Mouse (Mus musculus) limb, embryonic 14.5 days (tissue): ENCODE data around the gene Ces1d. TPM values are rescaled to one million over a fixed set of nuclear protein-coding genes. Genes with fewer than 3 reads are reported as not detected.
"Not testable (repeated sequence)": the region's sequence is repeated elsewhere in the genome, so short reads cannot be mapped to it uniquely, and the experiment has no call there.

Experiments
- ATAC-seq: fragments of 200-750 bp; cut with Nextera tagmentation; 2 replicates; pipeline ENCODE4 v1.8.0; 2017; ENCODE audit warnings: low read depth, moderate number of reproducible peaks, moderate TSS enrichment; ENCODE audit not compliant: low FRiP score
- DNase-seq: peaks from one replicate; pipeline ENCODE4 v3.0.0-alpha.2; 2015; ENCODE audit warnings: low spot score
- H3K27ac ChIP-seq: fragments of 300-500 bp; sonication (generic); replicated peaks from 2 replicates; pipeline ENCODE4 v1.5.1; 2014; ENCODE audit warnings: low read depth, mild to moderate bottlenecking, low read length, moderate library complexity, mixed read lengths
- H3K27me3 ChIP-seq: fragments of 300-500 bp; sonication (generic); 2 replicates; pipeline ENCODE4 v1.6.1; 2014; ENCODE audit warnings: low read length, mixed read lengths; ENCODE audit not compliant: control insufficient read depth, insufficient read depth
- H3K36me3 ChIP-seq: fragments of 300-500 bp; sonication (generic); 2 replicates; pipeline ENCODE4 v1.6.1; 2014; ENCODE audit warnings: mild to moderate bottlenecking, low read length, moderate library complexity, mixed read lengths; ENCODE audit not compliant: control insufficient read depth, insufficient read depth
- H3K4me1 ChIP-seq: fragments of 300-500 bp; sonication (generic); 2 replicates; pipeline ENCODE4 v1.6.1; 2014; ENCODE audit warnings: antibody characterized with exemption, low read length, mixed read lengths; ENCODE audit not compliant: control insufficient read depth, insufficient read depth
- H3K4me2 ChIP-seq: fragments of 300-500 bp; sonication (generic); replicated peaks from 2 replicates; pipeline ENCODE4 v1.6.1; 2014; ENCODE audit warnings: low read depth, mild to moderate bottlenecking, low read length, moderate library complexity; ENCODE audit not compliant: severe bottlenecking
- H3K4me3 ChIP-seq: fragments of 300-500 bp; sonication (generic); replicated peaks from 2 replicates; pipeline ENCODE4 v1.5.1; 2014; ENCODE audit warnings: low read length
- H3K9ac ChIP-seq: fragments of 300-500 bp; sonication (generic); 2 replicates; pipeline ENCODE4 v1.6.1; 2014; ENCODE audit warnings: mild to moderate bottlenecking, low read depth, low read length, moderate library complexity; ENCODE audit not compliant: severe bottlenecking
- H3K9me3 ChIP-seq: fragments of 300-500 bp; sonication (generic); 2 replicates; pipeline ENCODE4 v1.6.1; 2016; ENCODE audit warnings: low read length; ENCODE audit not compliant: control insufficient read depth
- POLR2A ChIP-seq: fragments of 200-500 bp; IDR thresholded peaks from 2 replicates; pipeline ENCODE4 v1.8.0; 2012; ENCODE audit warnings: inconsistent platforms, mild to moderate bottlenecking, moderate library complexity, borderline replicate concordance; ENCODE audit not compliant: insufficient read depth, insufficient read length; ENCODE audit errors: extremely low read depth
- WGBS: fragments of 180-500 bp; shearing (Covaris S2); extraction: QIAGEN DNeasy Blood & Tissue Kit; methylation state at CpG from one replicate; pipeline ENCODE4 v1.1.7; 2014; 5-methylcytosine and 5-hydroxymethylcytosine counted together
- polyA plus RNA-seq, 2 experiments: library from polyadenylated mRNA; depleted of rRNA in 1 of 2; stranded (reverse) in 1 of 2; unstranded in 1 of 2; fragments of >200 nt; fragmentation: Nextera tagmentation in 1 of 2; extraction: Ambion mirVana in 1 of 2; gene quantifications; 2 replicates each; pipeline versions ENCODE4 v1.2.1 to v1.2.3; 2012 to 2014

Gene Ces1d
- polyA plus RNA-seq, 2 experiments: 0.20 to 0.48 TPM

- TF ChIP-seq POLR2A: no peak
- Histone ChIP-seq H3K9ac (no peak overlapping the region), H3K4me2 (no peak overlapping the region), H3K9me3 (no peaks in the 10 kb centered on the region), H3K27me3 (no peaks in the 10 kb centered on the region), H3K4me1 (no peaks in the 10 kb centered on the region), H3K36me3 (no peaks in the 10 kb centered on the region), H3K27ac (no peak overlapping the region), H3K4me3 (no peak overlapping the region)
- ATAC-seq (no peak), DNase-seq (no peak)
- WGBS: 30% methylated on average over 4 of the region's 4 CpGs
Measured at GRCm38 (mm10) chr8:93217867-93218266, 20.2 kb upstream of the Ces1d start.

DNA sequence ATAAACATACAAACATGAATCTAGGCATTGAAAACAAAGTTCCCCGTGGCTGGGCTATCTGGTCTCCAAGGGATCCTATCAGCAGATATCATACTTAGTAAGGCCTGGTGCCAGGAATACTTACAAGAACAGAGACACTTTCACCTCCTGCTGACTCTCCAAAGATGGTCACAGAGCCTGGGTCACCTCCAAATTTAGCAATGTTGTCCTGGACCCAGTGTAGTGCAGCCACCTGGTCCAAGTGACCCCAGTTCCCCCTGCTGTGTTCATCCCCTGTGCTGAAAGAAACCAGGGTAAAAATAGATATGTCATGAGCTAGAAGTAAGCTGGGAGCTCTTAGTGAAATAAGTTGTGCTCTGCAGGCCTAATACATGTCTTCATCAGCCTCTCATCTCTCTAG, 19.7 kb upstream of the Ces1d start:
- DNase-seq (no peak), ATAC-seq (no peak)
- no peak overlapping the region for H3K27ac ChIP-seq
- no peak for TF ChIP-seq POLR2A
- no peak overlapping the region for H3K9ac ChIP-seq
- H3K4me3 ChIP-seq: no peak overlapping the region
- no peaks in the 10 kb centered on the region for H3K27me3 ChIP-seq
- no peaks in the 10 kb centered on the region for H3K9me3 ChIP-seq
- no peaks in the 10 kb centered on the region for H3K36me3 ChIP-seq
- WGBS: 65% methylated on average over 1 of the region's 1 CpGs
- no peaks in the 10 kb centered on the region for H3K4me1 ChIP-seq
- H3K4me2 ChIP-seq: no peak overlapping the region

GRCm38 (mm10) chr8:93211091-93211490, 13.5 kb upstream of the Ces1d start:
- no peaks in the 10 kb centered on the region for H3K9me3 ChIP-seq
- no peaks in the 10 kb centered on the region for H3K27me3 ChIP-seq
- no peaks in the 10 kb centered on the region for H3K4me1 ChIP-seq
- no peak overlapping the region for H3K9ac ChIP-seq
- TF ChIP-seq POLR2A: no peak
- H3K27ac ChIP-seq: no peak overlapping the region
- no peak for DNase-seq
- no peak overlapping the region for H3K4me2 ChIP-seq
- H3K4me3 ChIP-seq: no peak overlapping the region
- no peak for ATAC-seq
- no peaks in the 10 kb centered on the region for H3K36me3 ChIP-seq

DNA sequence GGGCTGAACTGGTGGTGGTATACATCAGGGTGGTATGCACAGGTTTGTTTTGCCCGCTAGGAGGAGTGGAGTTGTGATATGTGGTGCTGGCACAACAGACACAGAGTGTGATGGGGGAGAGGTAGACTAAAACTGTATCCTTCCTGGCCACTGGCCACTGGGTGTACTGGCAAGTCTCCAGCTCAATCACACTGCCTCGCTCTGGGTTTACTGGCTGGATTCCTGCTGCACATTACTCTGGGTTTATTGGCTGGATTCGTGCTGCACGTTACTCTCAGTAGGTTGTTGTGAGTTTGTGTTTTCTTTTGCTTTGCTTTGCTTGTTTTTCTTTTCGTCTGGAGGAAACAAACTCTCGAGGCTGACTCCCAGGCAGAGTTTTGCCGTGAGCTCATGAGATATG, 1.5 kb upstream of the Ces1d start:
- H3K4me2 ChIP-seq, H3K9ac ChIP-seq, DNase-seq, ATAC-seq, H3K27ac ChIP-seq, H3K9me3 ChIP-seq, H3K27me3 ChIP-seq, H3K36me3 ChIP-seq, H3K4me1 ChIP-seq, H3K4me3 ChIP-seq: not testable (repeated sequence)
- 45% methylated on average over 7 of the region's 7 CpGs for WGBS

- H3K27me3 ChIP-seq: no peaks in the 10 kb centered on the region
- H3K4me1 ChIP-seq: no peaks in the 10 kb centered on the region
- DNase-seq (no peak), ATAC-seq (no peak)
- H3K36me3 ChIP-seq: no peaks in the 10 kb centered on the region
- TF ChIP-seq POLR2A: no peak
- H3K9me3 ChIP-seq: no peaks in the 10 kb centered on the region
- H3K9ac ChIP-seq: no peak overlapping the region
- no peak overlapping the region for H3K27ac ChIP-seq
- 86% methylated on average over 5 of the region's 5 CpGs for WGBS
- H3K4me3 ChIP-seq: no peak overlapping the region
- H3K4me2 ChIP-seq: no peak overlapping the region
Measured at GRCm38 (mm10) chr8:93196436-93196835, 1.2 kb downstream of the Ces1d start.

DNA sequence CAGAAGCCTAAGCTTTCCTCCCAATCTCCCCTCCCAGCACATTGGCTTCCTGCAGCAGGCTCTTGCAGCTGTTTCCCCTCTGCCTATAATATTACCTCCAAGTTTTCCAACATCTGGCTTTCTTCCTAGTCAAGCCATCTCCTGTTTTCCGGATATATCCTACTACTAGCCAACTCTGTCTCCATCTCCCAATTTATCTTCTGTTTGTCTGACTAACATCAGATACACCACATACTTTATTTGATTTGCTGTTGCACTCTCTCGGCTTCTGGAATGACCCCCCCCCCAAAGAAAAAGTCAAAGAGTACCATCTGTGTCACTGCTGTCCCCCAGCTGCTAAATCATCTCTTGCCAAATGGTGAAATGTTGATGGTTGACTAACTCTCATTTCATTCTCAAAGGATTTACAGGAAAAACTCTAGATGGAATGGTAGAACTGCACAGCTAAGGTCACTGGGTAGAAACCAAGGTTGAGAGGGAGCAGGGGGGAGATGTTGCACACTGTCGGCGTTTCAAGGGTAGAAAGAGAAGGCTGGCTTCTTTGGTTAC, 17.0 kb downstream of the Ces1d start:
- ATAC-seq (no peak; the same call in 1 of the 2 replicates), DNase-seq (peak; percentile 39)
- H3K4me3 ChIP-seq: no peak overlapping the region
- H3K9me3 ChIP-seq: no peaks in the 10 kb centered on the region
- WGBS: 63% methylated on average over 4 of the region's 4 CpGs
- no peaks in the 10 kb centered on the region for H3K4me1 ChIP-seq
- H3K4me2 ChIP-seq: no peak overlapping the region
- no peaks in the 10 kb centered on the region for H3K27me3 ChIP-seq
- no peak overlapping the region for H3K27ac ChIP-seq
- no peak for TF ChIP-seq POLR2A
- H3K36me3 ChIP-seq: no peaks in the 10 kb centered on the region
- no peak overlapping the region for H3K9ac ChIP-seq
